Mouse (Mus musculus): ENCODE results near the gene Eml3. TPM values are rescaled to one million over a fixed set of nuclear protein-coding genes. Genes with fewer than 3 reads are reported as not detected.
"Not testable (repeated sequence)": the region's sequence is repeated elsewhere in the genome, so short reads cannot be mapped to it uniquely, and the experiment has no call there.

Gene Eml3
- polyA plus RNA-seq, 1 experiment from 2014 or later, result 14.3 TPM

- not testable (repeated sequence) for ATAC-seq (ENCODE audit: low FRiP score, low read depth)
These were observed 33.1 kb upstream of the Eml3 start for GRCm38 (mm10) chr19:8896231-8896630.

GRCm38 (mm10) chr19:8897211-8897864 is 32.0 kb upstream of the Eml3 start:
- H3K9me3 ChIP-seq; H3K27me3 ChIP-seq (replicated peaks): not testable (repeated sequence)
- Histone ChIP-seq H3K27ac (peak overlapping the region; percentile 62), H3K36me3 (peaks cover 26% of the 10 kb centered on the region), H3K4me1 (peaks cover 34% of the 10 kb centered on the region), H3K4me2 (replicated peaks) (peak overlapping the region; percentile 86), H3K9ac (peak overlapping the region; percentile 59), H3K4me3 (peak overlapping the region; percentile 94)
- peak; percentile 71 for ATAC-seq (ENCODE audit: low FRiP score, low read depth)
- WGBS, result 25% methylated on average over 21 of the region's 21 CpGs

More at GRCm38 (mm10) chr19:8896231-8896630, 33.1 kb upstream of the Eml3 start:
- Histone ChIP-seq H3K4me2 (replicated peaks) (peak overlapping the region; percentile 86), H3K4me1 (peaks cover 34% of the 10 kb centered on the region), H3K36me3 (peaks cover 20% of the 10 kb centered on the region)
- H3K9ac ChIP-seq; H3K27ac ChIP-seq; H3K27me3 ChIP-seq (replicated peaks); H3K9me3 ChIP-seq; H3K4me3 ChIP-seq: not testable (repeated sequence)
- WGBS, result 88% methylated on average over 5 of the region's 5 CpGs

GRCm38 (mm10) chr19:8897865-8898495 is 31.4 kb upstream of the Eml3 start, which contains the start of gene Ganab:
Gene Ganab, plus strand, starts transcription at chr19:8898071.
- peaks cover 30% of the 10 kb centered on the region for H3K36me3 ChIP-seq
- H3K4me2 ChIP-seq (replicated peaks), result peak within 1 kb of the TSS; percentile 86
- peaks cover 34% of the 10 kb centered on the region for H3K4me1 ChIP-seq
- peak; percentile 99 for ATAC-seq (ENCODE audit: low FRiP score, low read depth)
- H3K9me3 ChIP-seq, result no peaks in the 10 kb centered on the region
- H3K4me3 ChIP-seq, result peak within 1 kb of the TSS; percentile 94
- H3K27ac ChIP-seq, result peak within 1 kb of the TSS; percentile 62
- peak within 1 kb of the TSS; percentile 93 for H3K9ac ChIP-seq
- WGBS, result under 1% methylated on average over 53 of the region's 53 CpGs
- no peaks in the 10 kb centered on the region for H3K27me3 ChIP-seq (replicated peaks)

- WGBS, result 14% methylated on average over 13 of the region's 13 CpGs
- Histone ChIP-seq H3K9ac (peak overlapping the region; percentile 93), H3K9me3 (no peaks in the 10 kb centered on the region), H3K4me2 (replicated peaks) (peak overlapping the region; percentile 86), H3K4me1 (peaks cover 33% of the 10 kb centered on the region), H3K27me3 (replicated peaks) (no peaks in the 10 kb centered on the region), H3K4me3 (peak overlapping the region; percentile 94), H3K27ac (no peak overlapping the region), H3K36me3 (peaks cover 35% of the 10 kb centered on the region)
- ATAC-seq (ENCODE audit: low FRiP score, low read depth), result no peak
These were observed 30.8 kb upstream of the Eml3 start for GRCm38 (mm10) chr19:8898576-8898975.

GRCm38 (mm10) chr19:8899079-8899478 is 30.3 kb upstream of the Eml3 start:
- 69% methylated on average over 3 of the region's 3 CpGs for WGBS
- Histone ChIP-seq H3K9me3 (no peaks in the 10 kb centered on the region), H3K4me3 (peak overlapping the region; percentile 94), H3K9ac (peak overlapping the region; percentile 93; the same call in 1 of the 2 replicates), H3K36me3 (peaks cover 40% of the 10 kb centered on the region), H3K4me1 (peaks cover 28% of the 10 kb centered on the region), H3K27me3 (replicated peaks) (no peaks in the 10 kb centered on the region), H3K4me2 (replicated peaks) (peak overlapping the region; percentile 86), H3K27ac (no peak overlapping the region)
- no peak for ATAC-seq (ENCODE audit: low FRiP score, low read depth)

GRCm38 (mm10) chr19:8903412-8903811 is 25.9 kb upstream of the Eml3 start:
- ATAC-seq (ENCODE audit: low FRiP score, low read depth), result no peak
- 96% methylated on average over 5 of the region's 5 CpGs for WGBS
- Histone ChIP-seq H3K4me3 (no peak overlapping the region), H3K4me1 (peaks cover 7% of the 10 kb centered on the region), H3K27me3 (replicated peaks) (no peaks in the 10 kb centered on the region), H3K9me3 (no peaks in the 10 kb centered on the region), H3K36me3 (peaks cover 61% of the 10 kb centered on the region), H3K9ac (no peak overlapping the region), H3K4me2 (replicated peaks) (no peak overlapping the region), H3K27ac (no peak overlapping the region)

GRCm38 (mm10) chr19:8908531-8908930 is 20.8 kb upstream of the Eml3 start:
- Histone ChIP-seq H3K4me3 (no peak overlapping the region), H3K27me3 (replicated peaks) (no peaks in the 10 kb centered on the region), H3K9ac (no peak overlapping the region), H3K4me2 (replicated peaks) (no peak overlapping the region), H3K9me3 (no peaks in the 10 kb centered on the region), H3K36me3 (peaks cover 97% of the 10 kb centered on the region), H3K4me1 (no peaks in the 10 kb centered on the region), H3K27ac (no peak overlapping the region)
- 92% methylated on average over 6 of the region's 6 CpGs for WGBS
- no peak for ATAC-seq (ENCODE audit: low FRiP score, low read depth)

- no peak overlapping the region for H3K4me3 ChIP-seq
- no peak overlapping the region for H3K27ac ChIP-seq
- H3K9me3 ChIP-seq, result no peaks in the 10 kb centered on the region
- no peaks in the 10 kb centered on the region for H3K27me3 ChIP-seq (replicated peaks)
- 96% methylated on average over 5 of the region's 5 CpGs for WGBS
- no peak for ATAC-seq (ENCODE audit: low FRiP score, low read depth)
- no peak overlapping the region for H3K9ac ChIP-seq
- H3K4me1 ChIP-seq, result no peaks in the 10 kb centered on the region
- peaks cover 100% of the 10 kb centered on the region for H3K36me3 ChIP-seq
- no peak overlapping the region for H3K4me2 ChIP-seq (replicated peaks)
These were observed 17.5 kb upstream of the Eml3 start for GRCm38 (mm10) chr19:8911810-8912209.

- Histone ChIP-seq H3K9ac (no peak overlapping the region), H3K4me3 (no peak overlapping the region), H3K4me1 (no peaks in the 10 kb centered on the region), H3K27ac (no peak overlapping the region), H3K27me3 (replicated peaks) (no peaks in the 10 kb centered on the region), H3K9me3 (no peaks in the 10 kb centered on the region), H3K36me3 (peaks cover 79% of the 10 kb centered on the region), H3K4me2 (replicated peaks) (no peak overlapping the region)
- ATAC-seq (ENCODE audit: low FRiP score, low read depth), result no peak
- WGBS, result 94% methylated on average over 3 of the region's 3 CpGs
These were observed 15.1 kb upstream of the Eml3 start for GRCm38 (mm10) chr19:8914212-8914611.

GRCm38 (mm10) chr19:8919000-8919399 is 10.4 kb upstream of the Eml3 start:
- no peak overlapping the region for H3K4me2 ChIP-seq (replicated peaks)
- no peak overlapping the region for H3K27ac ChIP-seq
- peaks cover 13% of the 10 kb centered on the region for H3K4me1 ChIP-seq
- 95% methylated on average over 3 of the region's 3 CpGs for WGBS
- H3K36me3 ChIP-seq, result peaks cover 34% of the 10 kb centered on the region
- H3K9ac ChIP-seq, result no peak overlapping the region
- ATAC-seq (ENCODE audit: low FRiP score, low read depth), result no peak
- H3K9me3 ChIP-seq, result no peaks in the 10 kb centered on the region
- H3K27me3 ChIP-seq (replicated peaks), result no peaks in the 10 kb centered on the region
- no peak overlapping the region for H3K4me3 ChIP-seq

- ATAC-seq (ENCODE audit: low FRiP score, low read depth), result no peak
- WGBS, result 54% methylated on average over 6 of the region's 6 CpGs
- no peaks in the 10 kb centered on the region for H3K9me3 ChIP-seq
- peak overlapping the region; percentile 71 for H3K4me2 ChIP-seq (replicated peaks)
- 0 out of 2 replicates have a peak overlapping the region, but pooled peaks have one; percentile 75 for H3K27ac ChIP-seq
- H3K4me3 ChIP-seq, result peak overlapping the region; percentile 83
- no peaks in the 10 kb centered on the region for H3K27me3 ChIP-seq (replicated peaks)
- peaks cover 28% of the 10 kb centered on the region for H3K36me3 ChIP-seq
- no peak overlapping the region; the same call in 1 of the 2 replicates for H3K9ac ChIP-seq
- peaks cover 13% of the 10 kb centered on the region for H3K4me1 ChIP-seq
These were observed 9.7 kb upstream of the Eml3 start for GRCm38 (mm10) chr19:8919684-8920072.

- Histone ChIP-seq H3K4me2 (replicated peaks) (peak within 1 kb of the TSS; percentile 71), H3K9ac (peak within 1 kb of the TSS; percentile 81), H3K36me3 (peaks cover 22% of the 10 kb centered on the region), H3K27me3 (replicated peaks) (no peaks in the 10 kb centered on the region), H3K9me3 (no peaks in the 10 kb centered on the region), H3K4me1 (peaks cover 13% of the 10 kb centered on the region), H3K27ac (peak within 1 kb of the TSS; percentile 75), H3K4me3 (peak within 1 kb of the TSS; percentile 83)
- ATAC-seq (ENCODE audit: low FRiP score, low read depth), result peak; percentile 97
- WGBS, result 2% methylated on average over 50 of the region's 50 CpGs
These were observed 9.1 kb upstream of the Eml3 start, which contains the start of gene B3gat3 for GRCm38 (mm10) chr19:8920073-8920736. Gene B3gat3, plus strand, starts transcription at chr19:8920374.

Measured in neural tube, embryonic 12.5 days (tissue).